Mouse (Mus musculus) urinary bladder, postnatal 4 days (tissue): ENCODE results near the gene Zpbp2.
A peak's percentile ranks its signal among the peaks of the same experiment; 100 is the strongest.

Experiments used
- DNase-seq, 2 experiments: peaks; one replicate each; pipeline ENCODE4 v3.0.0; 2021 to 2022; ENCODE audit warnings: low spot score in 2 of 2

Zpbp2 gene

DNA sequence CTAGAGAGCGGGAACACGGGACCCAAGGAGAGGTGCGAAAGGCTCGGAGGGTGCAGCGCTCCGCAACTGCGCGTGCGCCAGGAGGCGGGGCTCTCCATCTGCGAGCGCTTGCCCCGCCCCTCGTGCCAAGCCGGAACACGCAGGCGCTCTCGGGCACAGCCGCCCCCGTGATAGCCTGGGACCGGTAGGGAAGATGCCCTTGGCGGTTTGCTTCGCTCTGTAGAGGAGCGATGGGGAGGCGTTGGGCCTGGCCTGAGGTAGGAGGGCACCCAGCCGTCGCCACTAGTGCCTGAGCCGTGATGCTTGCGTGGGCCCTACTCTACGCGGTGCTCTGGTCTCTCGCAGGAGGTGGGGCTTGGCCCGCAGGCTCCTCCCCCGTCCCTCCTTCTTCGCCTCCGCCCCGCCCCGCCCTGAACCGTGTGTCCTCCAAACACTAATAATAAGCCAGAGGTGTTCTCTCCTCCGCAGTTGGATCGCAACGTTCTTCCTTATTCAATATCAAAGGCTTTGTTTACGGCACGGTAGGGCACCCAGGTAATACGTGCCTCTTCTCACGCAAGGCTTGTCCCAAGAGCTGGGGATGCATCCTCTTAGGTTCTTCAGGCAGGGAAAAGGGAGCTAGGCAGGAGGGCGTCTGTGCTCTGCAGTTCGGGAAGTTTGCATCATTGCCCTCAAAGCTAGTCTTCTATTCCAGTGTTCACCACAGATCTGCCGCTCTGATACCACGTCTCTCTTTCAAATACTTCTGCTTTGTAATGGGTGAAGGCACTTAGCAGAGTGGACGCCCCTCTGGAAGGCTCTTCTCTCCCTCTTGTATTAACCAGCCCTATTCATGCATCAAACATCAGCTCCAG, at the start of gene Zpbp2:
Gene Zpbp2, plus strand, starts transcription at position 123 of the 854 bp plus-strand sequence.
- DNase-seq: peak; percentile 85

DNA sequence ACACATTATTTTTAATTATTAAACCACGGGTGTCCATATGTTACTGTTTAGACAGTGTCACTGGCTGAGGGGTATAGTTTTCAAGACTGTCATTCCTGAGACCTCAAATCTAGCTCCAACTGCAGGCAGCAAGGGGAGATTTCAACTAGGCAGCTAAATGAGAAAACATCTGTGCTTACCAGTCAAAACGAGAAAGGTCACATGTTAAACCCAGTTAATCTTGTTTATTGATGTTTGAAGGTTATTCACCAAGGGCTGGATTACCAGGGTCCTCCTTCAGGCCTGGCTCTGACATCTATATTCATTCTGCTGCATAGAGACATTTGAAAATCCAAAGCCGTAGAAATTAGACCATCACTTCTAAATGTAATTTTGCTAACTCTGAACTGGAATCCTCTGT, 46.0 kb upstream of the Zpbp2 start:
- no peak for DNase-seq

DNA sequence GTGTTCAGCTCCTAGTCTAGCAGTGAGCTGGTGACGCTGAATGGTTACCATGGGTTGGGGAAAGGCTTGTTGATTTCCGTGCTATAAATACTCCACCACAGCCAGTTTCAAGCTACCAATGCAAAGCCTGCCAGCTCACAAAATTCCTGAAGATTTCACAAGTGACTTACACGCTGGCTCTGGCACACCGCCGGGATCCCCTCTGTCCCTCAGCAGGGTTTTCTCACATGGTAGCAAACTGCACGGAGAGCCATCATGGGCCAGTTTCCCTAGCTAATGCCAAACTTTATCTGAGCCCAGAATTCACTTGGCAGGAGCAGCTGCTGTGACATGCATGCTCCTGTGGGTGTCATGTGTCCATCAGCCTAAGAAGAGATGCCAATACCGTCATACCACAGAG, 41.5 kb upstream of the Zpbp2 start:
- no peak for DNase-seq

DNA sequence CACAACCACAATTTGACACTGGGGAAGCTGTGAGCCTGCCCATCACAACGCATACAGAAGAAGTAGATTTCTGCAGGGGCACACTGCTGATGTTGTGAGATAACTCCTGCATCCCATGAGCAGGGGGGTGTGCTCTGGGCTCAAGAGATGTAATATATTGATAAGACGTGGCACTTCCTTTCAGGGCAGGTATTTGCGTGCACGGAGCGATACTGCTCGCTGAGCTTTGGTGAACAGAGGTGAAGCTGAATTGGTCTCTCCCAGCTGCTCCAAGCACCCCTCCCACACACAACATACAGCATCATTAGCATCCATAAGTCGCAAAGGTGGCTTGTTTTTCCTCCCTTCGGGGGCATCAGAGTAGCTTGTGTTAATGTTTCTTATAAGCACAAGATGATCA, 40.8 kb upstream of the Zpbp2 start:
- DNase-seq: no peak

DNA sequence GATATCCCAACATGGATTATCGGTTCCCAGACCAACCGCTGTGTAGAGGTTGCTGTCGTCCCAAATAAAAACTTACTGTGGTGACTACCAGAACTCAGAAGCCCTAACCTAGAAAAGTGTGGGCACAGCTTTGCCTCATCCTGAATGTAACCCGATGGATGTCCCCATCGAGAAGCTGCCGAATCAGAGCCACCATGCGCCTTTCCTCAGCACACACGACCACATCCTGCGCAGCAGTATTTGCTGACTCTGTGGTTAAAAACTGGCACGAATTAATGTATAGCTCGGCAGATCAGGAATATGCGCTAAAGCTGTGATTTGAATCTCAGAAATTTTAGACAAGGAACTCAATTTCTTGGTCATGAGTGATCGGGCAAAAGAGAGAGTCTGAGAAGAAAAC, 38.0 kb upstream of the Zpbp2 start:
- no peak for DNase-seq

DNA sequence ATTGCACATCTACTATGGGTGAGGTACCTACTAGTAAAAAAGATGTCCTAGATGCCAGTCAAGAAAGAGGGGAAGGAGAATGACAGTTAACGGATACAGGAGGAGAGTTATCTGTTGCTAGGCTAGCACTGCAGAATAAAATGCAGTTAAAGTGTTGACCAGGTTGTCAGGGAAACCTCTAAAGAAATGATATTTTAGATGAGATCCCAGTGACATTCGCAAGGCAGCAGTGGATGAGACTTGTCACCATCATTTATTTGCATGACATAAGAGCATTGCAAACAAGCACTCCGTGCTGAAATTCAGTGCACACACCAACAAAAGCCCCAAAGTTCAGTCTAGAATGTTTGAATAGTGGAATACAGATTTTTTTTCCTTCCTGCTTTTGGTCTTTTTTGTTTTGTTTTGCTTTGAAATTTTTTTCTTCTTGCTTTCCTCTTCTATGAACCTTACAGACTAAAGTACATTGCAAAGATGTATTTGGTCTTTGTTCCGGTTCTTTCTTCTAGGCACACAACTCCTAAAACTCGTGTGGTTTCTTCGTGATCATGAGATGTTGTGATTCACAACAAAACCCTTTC, 37.5 kb upstream of the Zpbp2 start:
- no peak for DNase-seq

DNA sequence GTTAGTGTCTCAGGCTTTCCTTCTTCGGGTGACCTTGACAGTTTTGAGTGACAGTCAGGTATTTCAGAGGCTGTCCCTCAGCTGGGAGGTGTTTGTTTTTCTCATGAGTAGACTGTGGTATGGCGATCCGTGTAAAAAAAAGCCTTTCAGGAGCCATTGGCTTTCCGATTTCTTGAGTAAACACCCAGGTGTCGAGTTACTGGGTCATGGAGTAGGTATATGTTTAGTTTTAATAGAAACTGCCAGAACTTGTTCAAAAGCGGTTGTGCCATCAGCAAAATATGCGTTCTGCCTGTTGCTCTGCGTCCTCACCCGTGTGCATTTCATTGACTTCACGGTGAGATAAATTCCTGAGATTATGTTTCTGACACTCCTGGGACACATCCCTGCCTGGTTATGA, 30.4 kb upstream of the Zpbp2 start:
- no peak for DNase-seq

DNA sequence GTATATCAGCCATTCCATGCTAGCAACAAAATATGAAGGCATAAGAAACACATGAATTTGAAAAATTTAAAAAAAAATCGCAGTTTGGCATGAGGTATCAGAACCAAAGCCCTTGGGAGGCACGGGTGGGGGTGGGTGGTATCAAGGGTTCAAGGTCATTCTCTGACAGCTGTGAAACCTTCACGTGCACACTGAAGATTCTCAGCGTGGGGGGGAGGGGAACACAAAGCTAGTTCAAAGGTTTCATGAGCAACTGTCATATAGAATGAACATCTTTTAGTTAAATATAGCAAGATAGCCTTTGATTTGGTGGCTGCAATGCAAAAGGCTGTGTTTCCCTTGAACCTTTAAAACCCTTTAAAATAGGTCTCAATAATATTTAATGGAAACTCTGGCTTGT, 25.8 kb upstream of the Zpbp2 start:
- no peak for DNase-seq

DNA sequence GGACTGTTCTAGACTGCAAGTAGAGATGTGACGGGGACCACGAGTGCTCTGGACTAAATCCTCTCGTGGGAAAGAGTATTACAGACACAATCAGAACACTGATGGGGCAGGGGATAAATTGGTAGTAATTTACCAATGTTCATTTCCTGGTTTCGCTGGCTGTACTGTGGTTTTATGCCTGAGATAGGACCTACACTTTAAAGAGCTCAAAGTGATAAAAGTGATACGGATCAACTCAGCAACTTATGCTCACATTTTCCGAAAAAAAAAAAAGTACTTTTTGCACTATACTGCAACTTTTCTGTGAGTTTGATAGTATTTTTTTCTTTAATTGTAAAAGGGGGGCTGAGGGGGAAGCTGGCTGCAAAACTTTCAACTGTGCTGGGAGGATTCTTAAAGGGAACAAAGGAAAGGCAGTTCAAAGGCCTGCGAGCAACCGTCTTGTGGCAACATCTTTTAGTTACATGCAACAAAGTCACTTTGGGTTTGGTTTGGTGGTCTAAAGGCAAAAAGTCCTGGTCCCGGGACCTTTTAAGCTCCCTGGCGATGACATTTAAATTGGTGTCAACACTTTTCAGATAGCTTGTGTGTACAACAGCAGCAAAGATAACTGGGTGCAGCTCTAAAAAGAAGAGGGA, 24.0 kb upstream of the Zpbp2 start:
- DNase-seq: no peak

DNA sequence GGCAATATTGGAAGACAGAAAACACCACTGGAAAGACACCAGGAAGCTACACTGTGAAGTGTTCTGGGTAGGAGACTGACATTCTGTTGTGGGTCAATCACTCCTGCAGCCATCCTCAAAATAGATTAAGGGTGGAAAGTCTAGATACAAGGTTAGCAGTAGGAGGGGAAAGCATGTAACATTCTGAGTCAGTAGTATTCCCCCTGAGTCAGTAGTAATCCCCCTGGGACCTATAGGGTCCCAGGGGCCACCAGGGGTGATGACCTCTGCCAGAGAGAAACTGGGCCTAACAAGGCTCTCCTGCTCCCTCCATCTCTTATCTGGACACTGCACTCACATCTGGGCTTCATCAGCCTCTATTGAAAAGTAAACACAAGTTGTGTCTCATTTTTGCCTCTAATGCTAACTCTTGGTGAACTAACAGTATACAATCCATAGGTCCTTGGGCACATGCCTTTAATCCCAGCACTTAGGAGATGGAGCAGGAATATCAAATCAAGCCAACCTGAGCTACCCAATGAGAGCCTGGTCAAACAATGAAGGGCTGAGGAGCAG, 13.3 kb upstream of the Zpbp2 start:
- DNase-seq: no peak

DNA sequence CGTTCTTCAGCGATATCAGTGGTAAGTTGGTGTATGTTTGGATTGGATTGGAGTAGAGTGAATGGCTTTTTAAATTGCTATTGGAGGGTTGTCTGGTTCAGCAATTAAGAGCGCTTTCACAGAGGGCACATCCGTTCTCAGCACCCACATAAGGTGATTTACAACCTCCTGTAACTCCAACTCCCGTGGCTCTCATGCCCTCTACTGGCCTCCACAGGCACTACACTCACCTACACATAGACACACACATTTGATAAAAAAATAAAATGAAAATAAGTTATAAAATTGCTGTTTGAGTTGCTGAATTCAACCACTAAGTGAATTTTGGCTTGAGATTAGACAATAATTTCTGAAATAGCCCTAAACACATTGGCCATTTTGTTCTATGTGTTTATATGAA, 10.6 kb upstream of the Zpbp2 start:
- DNase-seq: no peak

DNA sequence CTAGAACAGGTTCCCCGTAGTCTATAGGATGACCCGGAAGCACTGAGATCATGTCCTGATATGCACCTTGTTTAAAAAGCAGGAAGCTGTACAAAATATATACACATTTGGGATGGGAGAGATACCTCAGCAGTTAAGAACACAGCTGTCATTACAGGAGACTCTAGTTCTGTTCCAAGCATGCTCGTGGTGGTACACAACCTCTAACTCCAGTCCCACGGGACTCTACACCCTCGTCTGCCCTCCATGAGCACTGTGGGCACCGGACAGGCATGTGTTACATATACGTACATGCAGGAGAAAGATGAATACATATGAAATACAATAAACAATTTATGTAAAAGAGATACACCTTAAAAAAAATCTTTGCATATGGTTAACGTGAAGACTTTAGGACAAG, 8.3 kb upstream of the Zpbp2 start:
- no peak for DNase-seq

DNA sequence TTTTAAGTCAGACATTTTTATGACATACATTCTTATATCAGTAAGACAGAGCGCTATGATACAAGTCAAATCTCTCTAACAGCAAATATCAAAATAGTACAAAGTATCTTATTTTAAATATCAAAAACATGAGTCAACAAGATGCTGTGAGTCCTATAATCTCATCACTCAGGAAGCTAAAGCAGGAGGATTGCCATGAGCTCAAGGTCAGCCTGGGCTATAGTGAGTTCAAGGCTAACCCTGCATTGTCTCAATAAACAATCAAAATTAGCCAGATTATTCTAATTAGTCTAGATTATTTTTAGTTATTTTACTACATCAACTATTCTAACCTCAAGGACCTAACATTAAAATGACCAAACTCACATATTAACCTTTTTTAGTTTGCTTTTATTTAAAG, 7.5 kb upstream of the Zpbp2 start:
- no peak for DNase-seq

DNA sequence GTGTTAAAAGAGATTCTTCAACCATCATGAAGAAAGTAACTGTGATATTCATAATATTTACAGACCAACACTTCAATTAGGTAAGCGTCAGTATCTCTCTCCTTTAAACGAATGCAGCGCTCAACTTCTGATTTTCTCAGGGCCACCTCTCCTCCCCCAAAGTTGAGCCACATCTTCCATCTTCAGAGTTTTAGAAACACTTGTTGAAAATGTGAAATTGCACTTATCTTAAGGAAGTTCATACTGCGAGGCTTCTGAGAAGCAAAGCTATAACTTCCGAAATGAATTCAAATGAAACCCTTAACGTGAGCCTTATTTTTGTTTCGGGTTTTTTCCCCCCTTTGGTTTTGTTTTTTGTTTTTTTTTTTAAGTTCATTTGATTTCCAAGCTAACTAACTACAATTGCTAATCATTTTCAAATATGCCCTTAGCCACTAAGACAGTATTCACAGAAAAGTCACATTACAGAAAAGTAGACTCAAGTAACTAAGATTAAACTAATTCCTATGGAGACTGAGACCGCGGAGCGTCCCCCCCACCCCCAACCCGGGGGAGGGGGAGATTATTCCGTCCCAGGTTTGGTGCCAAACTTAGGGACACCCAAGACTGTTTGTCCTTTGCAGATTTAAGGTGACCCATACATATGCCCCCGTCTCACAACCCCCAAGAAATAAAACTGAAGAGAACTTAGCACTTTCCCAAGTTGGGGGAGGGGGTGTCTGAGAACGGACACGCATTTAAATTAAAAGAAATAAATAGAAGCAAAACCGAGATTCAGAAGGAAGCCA, 5.8 kb upstream of the Zpbp2 start:
- no peak for DNase-seq

DNA sequence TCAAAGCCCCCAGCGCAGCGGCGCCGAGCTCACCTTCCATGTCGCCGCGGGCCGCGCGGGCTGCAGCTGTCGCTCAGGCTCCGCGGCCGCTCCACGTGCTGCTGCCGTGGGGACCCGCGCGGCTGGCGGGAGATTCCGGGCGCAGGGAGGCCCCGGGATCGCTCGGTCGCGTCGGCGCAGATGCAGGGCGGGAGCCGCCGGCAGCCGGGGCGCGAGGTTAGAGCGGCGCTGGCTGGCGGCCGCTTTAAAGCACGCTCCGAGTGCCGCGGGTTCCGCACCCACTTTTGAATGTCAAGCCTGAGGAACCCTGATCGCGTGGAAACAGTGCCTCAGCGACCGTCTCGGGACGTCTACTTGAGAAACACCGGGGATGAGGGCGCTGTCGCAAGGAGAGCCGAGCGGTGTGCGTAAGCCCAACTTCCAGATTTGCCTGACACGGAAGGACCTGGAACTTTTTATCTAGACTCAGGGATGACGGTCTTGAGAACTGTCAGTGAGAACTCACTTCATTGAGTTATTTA, 5.1 kb upstream of the Zpbp2 start, which contains the start of gene Ikzf3:
Gene Ikzf3, minus strand, starts transcription at position 321 of the 521 bp plus-strand sequence.
- DNase-seq: peak; percentile 32 to 60

DNA sequence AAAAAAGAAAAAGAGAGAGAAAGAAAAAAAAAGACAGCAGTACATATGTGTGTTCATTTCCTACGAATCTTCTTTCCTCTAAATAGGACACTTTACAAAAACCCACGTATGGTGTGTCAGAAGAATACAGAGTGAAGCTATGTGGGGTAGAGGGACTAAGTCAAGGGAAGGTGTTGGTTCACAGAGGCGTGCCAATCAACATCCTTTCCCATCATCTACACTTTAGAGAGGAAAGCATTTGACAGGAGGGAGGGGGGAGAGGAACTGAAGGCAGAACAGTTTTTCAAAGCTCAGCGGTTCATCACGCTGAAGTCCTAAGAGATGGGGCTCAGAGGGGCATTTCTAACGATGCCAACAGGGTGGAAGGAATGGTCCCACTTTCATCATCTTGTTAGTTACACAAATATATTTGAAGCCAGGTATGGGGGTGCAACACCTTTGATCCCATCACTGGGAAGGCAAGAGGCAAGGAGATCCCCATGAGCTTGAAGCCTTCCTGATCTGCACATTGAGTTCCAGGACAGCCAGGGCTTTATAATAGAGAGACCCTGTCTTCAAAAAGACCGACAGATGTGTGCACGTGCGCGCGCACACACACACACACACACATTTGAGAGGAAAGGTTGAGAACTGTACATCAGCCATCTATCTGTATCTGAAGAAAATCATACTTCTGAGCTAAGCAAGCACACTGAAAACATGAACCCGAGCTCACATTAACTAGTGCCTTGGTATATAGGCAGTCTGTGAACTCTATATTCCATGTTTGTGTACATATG, 4.2 kb upstream of the Zpbp2 start:
- DNase-seq: no peak

DNA sequence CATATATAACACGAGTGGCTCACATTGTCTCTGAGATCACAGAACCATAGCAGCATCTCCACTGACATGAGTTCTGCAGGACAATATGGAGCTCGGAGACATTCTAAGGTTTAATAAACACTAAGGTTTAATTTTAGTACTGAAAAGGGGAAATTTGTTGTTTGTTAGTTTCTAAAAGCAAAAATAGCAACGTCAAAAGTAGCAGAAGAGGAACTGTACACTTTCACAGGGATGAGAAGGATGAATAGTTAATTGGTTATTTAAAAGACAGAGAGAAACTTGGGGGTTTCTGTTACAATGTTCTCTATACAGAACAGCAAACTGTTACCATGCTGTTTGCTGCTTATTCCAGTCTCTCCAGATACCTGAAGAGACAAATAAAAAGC, 3.6 kb upstream of the Zpbp2 start:
- DNase-seq: no peak

DNA sequence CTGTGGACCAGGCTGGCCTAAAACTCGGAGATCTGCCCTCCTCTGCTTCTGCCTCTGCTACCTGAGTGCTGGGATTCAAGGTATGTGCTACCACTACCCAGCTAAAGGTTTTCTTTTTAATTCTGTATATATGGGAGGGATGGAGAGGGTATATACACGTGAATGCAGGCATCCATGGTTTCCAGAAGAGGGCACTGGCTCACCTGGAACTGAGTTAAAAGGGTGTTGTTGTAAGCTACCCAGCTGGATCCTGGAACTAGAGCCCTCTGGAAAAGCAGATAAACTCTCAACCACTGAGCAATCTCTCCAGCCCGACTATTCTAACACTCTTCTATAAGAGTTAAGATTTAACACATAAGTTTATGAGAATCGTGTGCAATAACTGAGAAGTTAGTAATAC, 1.5 kb upstream of the Zpbp2 start:
- peak in 1 of 2 experiments; percentile 29 for DNase-seq

DNA sequence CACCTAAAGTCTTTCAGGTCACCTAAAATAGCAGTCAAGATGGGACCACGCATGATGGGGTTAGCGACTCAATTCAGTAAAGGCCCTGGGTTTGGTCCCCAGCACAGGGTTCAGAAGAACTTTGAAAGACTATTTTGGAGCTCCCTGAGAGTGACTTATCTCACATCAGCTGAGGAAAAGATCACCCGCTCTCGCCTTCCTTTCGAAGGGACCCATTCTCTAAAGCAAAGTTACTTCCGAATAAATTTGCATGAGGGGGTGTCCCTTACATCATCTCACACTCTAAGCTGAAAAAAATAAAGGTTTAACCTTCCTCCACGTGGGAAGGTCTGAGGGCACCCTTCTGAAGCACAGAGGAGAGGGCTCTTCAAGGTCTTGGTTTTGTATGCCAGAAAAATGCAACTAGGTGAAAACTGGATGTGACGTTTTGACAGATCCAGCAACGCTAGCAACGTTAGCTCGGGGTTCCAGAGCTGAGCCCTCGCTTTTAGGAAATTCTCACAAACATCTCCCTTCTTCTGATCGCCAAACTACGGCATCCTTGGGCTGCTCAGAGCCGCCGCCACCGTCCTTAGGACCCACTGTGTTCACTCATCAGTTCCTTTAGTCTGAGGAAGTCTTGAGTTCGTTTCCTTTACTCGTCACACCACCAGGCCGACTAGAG, 454 bp upstream of the Zpbp2 start:
- DNase-seq: peak in 1 of 2 experiments; percentile 14

DNA sequence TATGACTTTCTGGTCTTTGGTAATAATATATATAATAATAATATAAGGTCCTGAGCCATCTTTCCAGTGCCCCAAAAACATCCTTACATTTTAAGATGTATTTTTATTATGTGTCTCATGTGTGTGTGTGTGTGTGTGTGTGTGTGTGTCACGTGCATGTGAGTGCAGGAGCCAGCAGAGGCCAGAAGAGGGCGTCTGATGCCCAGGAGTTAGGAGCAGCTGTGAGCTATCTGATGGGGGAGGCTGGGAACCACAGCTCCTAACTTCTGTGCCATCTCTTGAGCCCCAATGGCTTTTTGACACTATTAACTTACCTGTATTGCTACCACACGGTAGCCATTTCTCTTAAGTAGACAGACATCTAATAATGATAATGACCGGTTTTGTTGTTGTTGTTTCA, 3.1 kb downstream of the Zpbp2 start:
- peak in 1 of 2 experiments; percentile 44 for DNase-seq
